Mouse (Mus musculus) MN1 (cell line): ENCODE data around the gene Gm49673.
"Not testable (repeated sequence)": the region's sequence is repeated elsewhere in the genome, so short reads cannot be mapped to it uniquely, and the experiment has no call there.

Experiments
- DNase-seq: peaks from one replicate; pipeline ENCODE4 v3.0.0-alpha.2; 2016; ENCODE audit warnings: low spot score

Gm49673 gene

GRCm38 (mm10) chr17:8147439-8148316 lies at the start of gene Gm49673, which contains the start of gene Rnaset2a:
Gm49673 (minus strand) TSS chr17:8147788.
Rnaset2a (minus strand) TSS chr17:8148097.
- peak; percentile 41 for DNase-seq

DNA sequence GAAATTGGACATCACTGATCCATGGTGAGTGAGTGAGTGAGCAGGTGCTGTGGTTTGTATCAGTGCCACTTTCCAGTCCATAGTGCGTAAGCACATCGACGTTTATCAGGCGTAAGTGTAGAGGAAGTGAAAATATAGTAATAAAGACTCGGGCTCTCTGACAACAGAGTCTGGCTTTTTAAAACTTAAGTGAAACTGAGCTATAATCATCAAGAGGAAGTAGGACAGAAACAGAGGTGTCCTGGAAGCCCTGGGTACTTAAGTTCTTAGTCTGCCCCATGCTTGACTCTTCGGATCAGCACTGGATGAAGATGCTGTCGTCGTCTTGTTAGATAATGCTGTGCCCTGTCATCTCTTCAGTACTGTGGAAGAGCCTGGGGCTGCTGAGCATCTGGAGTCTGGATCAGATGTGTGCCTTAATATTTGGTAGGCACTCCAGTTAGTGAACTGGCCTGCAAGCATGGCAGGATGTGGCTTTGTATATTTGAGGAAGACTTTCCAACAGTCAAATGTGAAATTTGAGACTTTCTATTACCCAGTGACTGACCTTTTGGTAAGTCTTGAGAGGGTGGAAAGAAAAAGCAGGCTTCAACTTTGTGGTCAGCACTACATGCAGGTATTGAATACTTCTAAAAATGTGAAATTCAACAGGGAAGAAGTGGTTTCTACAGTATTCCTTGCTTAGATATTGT lies 48.2 kb upstream of the Gm49673 start:
- DNase-seq, result no peak

DNA sequence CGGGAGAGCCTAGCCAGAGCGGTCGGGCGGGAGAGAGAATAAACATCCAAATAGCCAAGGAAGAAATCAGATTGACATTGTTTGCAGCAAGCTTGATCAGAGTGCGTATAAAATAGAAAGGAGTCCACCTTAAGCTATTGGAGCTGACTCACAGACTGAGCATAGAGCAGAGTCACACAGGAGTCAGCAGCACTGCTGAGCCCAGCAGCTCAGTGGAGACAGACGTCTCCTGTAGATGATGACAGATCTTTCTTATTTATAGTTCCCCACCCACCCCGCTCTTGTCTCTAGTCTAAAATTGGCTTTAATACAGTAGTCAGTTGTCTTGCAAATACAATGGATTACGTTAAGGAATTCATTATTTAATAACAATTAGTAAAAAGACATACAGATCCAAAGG lies 46.1 kb upstream of the Gm49673 start:
- no peak for DNase-seq

GRCm38 (mm10) chr17:8184217-8184616 lies 36.6 kb upstream of the Gm49673 start:
- no peak for DNase-seq

DNA sequence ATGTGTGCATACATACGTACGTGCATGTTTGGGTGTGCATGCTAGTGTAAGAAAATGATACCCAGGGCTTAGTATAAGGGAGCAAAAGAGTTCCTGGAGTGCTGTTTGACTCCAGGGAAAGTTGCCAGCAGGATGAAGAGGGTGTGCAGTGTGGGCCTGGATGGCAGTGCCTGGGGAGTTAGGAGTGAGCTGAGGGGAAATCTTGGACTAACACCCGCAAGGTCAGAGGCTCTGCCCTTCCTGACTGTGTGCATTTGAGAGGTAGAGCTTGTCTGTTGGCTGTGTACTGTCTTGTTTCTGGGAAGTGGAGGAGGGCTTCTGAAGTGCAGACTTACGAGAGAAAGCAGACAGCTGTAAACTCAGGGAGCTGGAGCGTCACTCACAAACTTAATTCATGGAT lies 36.2 kb upstream of the Gm49673 start:
- DNase-seq, result no peak

- DNase-seq, result no peak
Observed at GRCm38 (mm10) chr17:8177090-8177489, 29.5 kb upstream of the Gm49673 start.

GRCm38 (mm10) chr17:8171081-8171480 lies 23.5 kb upstream of the Gm49673 start:
- DNase-seq, result no peak

- no peak for DNase-seq
Observed at GRCm38 (mm10) chr17:8170331-8170730, 22.7 kb upstream of the Gm49673 start.

- not testable (repeated sequence) for DNase-seq
Observed at GRCm38 (mm10) chr17:8167436-8167835, 19.8 kb upstream of the Gm49673 start.

- DNase-seq, result not testable (repeated sequence)
Observed at GRCm38 (mm10) chr17:8166454-8166853, 18.9 kb upstream of the Gm49673 start.

DNA sequence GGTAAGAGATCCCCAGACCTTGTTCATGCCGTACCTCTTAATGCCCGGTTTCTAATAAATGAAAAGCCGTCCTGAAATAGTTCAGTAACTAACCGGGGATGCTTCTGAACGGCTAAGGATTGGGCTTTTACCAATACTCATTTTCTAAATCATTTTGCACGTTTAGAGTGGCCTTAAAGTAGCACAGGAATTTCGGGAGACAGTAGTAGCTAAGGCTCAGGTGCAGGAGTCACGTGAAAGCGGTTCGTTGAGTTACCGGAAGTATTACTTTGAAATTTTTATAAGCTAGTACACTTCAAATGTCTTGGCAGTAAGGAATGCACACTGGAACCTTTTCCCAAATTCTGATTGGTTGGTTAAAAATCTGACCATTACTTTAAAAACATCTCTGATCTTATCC lies 18.4 kb upstream of the Gm49673 start:
- DNase-seq, result not testable (repeated sequence)

GRCm38 (mm10) chr17:8165608-8165945 lies 18.0 kb upstream of the Gm49673 start:
- DNase-seq, result peak; percentile 20

DNA sequence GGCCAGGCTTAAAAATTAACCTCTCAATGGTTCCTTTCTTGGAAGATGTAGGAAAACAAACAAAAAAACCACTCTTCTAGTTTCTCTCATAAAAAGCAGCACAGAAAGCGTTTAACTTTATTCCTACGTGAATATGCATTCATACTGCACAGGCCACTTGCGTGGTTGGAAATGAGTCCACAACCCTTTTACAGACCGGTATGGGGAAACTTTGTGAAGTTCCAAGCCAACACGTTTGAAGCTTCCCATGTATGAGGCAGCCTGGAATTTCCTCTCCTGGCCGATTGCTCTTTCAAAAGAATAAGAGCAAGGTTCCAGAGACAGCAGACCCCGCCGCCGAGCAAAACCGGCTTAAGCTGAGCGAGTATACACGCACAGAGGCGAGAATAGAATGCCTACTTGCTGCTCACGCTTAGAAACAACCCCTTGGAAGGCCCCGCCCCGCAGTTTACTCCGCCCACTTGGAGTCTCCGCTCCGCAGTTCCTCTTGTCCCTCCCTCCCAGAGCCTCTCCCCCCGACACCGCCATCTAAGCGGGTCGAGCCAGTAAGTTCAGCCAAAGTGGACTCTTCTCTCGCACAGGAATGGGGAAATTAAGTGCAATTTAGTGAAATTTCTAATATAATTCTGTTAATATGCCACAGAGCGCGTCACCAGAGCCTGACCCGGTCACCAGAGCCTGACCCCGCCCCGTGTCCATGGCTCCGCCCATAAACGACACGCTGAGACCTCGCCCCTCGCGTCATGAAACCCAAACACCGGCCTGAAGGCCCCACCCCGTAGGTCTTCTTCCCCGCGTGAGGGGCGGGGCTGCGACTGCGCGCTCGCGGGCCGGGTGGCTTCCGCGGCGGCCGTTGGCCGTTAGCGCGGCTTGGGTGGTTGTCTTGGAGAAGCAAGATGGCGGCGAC lies 17.4 kb upstream of the Gm49673 start, which contains the start of gene Fgfr1op:
Gene Fgfr1op (plus strand): TSS at position 801 of the 907 bp plus-strand sequence.
- DNase-seq, result not testable (repeated sequence)

DNA sequence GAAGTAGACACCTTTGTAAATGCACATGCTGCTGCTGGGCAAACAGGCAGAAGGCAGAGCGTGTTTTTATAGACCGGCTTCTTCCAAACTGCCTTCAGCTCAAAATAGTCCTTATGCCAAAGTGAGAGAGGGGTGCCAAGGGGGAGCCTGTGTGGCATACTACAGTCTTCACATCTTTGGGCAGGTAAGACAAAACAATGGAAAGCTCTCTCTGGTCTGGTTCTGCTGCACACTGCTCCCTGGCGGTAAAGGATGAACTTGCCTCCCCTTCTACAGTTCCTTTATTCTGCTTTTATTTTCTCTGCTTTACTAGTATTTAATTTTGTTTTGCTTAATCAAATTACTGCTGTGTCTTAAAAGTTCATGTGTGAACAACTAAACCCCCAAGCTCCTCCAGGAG lies 13.4 kb upstream of the Gm49673 start:
- not testable (repeated sequence) for DNase-seq

GRCm38 (mm10) chr17:8158627-8159026 lies 11.0 kb upstream of the Gm49673 start:
- not testable (repeated sequence) for DNase-seq

DNA sequence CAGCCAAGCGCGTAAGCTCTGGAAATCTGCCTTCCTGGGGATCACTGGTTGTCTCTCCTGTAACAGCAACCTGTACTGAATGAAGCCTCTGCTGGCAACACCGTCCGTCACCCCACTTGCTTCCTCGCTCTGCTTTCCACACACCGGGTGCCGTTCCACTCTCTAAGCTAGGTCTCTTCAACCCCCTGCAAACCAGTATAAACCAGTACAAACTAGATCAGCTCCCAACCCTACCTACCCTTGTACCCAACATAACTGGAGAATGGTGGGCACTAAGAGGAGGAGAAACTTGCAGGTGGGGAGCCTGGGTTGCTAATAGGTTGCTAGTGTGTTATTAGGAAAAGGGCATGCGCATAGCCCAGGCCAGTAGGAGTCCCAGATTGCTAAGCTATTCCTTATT lies 8.4 kb upstream of the Gm49673 start:
- not testable (repeated sequence) for DNase-seq

- not testable (repeated sequence) for DNase-seq
Observed at GRCm38 (mm10) chr17:8155010-8155409, 7.4 kb upstream of the Gm49673 start.

DNA sequence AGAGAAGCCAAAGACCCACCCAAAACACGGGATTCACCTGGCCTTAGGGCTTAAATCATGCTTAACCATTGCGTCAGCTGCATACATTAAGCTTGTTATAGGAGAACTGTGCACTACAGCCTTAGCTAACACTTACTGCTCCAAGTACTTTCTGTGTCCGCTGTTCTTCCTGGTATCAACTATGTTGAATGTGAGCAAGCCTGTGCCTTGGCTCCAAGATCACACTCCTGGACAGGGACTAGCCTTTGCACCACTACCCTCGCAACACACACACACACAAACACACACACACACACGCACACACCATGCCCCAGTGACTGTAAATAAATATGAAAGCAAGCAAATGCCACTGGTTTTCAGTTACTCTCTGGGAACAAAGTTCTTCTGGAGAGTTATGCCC lies 657 bp downstream of the Gm49673 start:
- DNase-seq, result peak; percentile 23

- DNase-seq, result not testable (repeated sequence)
Observed at GRCm38 (mm10) chr17:8143802-8144673, 3.5 kb downstream of the Gm49673 start.

DNA sequence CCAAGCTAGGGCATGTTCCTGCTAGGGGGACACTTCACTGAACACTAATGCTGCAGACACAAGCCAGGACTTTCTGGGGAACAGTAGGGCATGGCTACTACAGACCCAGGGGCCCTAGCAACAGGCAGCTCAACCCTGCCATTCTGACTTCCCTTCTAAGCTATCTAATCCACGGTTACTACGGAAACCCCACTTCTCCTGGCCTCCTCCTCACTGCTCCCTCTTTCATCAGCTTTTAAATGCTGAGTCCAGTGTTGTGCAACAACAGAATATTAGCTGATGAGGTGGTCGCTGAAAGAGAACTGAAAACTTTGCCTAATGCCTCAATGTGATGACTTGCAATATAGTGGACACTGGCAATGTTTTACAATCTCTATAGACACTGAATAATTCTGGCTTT lies 7.4 kb downstream of the Gm49673 start:
- not testable (repeated sequence) for DNase-seq

DNA sequence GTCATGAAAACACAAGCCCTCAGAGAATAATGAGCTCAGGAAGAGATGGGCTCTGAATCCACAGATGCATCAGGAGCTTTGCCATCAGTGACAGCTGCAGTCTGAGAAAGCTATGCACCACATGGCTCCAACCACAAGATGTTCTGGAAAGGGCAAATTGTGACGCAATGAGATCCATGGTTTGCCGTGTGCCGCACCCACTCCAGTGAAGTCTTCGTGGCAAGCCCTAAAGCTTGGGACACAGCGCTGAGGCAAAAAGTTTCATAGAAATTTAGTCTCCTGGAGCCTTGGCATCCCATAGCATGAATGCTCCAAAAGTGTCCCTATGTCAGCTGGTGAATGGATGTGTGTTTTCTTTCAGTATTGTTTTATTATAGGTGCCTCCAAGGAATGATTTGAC lies 9.5 kb downstream of the Gm49673 start:
- not testable (repeated sequence) for DNase-seq
